Mouse (Mus musculus) adrenal gland, postnatal 14 days (tissue): Measurements from ENCODE around the gene Adora1. TPM values are rescaled to one million over a fixed set of nuclear protein-coding genes. Genes with fewer than 3 reads are reported as not detected.

Experiments
- DNase-seq: peaks from one replicate; pipeline ENCODE4 v3.0.0; 2021; ENCODE audit warnings: mixed read lengths
- total RNA-seq: library from RNA; stranded (reverse); gene quantifications from 2 replicates; pipeline ENCODE4 v1.2.3, GENCODE M21; 2021

Adora1 gene
- total RNA-seq, 1 experiment from 2014 or later: 91.9 TPM

DNA sequence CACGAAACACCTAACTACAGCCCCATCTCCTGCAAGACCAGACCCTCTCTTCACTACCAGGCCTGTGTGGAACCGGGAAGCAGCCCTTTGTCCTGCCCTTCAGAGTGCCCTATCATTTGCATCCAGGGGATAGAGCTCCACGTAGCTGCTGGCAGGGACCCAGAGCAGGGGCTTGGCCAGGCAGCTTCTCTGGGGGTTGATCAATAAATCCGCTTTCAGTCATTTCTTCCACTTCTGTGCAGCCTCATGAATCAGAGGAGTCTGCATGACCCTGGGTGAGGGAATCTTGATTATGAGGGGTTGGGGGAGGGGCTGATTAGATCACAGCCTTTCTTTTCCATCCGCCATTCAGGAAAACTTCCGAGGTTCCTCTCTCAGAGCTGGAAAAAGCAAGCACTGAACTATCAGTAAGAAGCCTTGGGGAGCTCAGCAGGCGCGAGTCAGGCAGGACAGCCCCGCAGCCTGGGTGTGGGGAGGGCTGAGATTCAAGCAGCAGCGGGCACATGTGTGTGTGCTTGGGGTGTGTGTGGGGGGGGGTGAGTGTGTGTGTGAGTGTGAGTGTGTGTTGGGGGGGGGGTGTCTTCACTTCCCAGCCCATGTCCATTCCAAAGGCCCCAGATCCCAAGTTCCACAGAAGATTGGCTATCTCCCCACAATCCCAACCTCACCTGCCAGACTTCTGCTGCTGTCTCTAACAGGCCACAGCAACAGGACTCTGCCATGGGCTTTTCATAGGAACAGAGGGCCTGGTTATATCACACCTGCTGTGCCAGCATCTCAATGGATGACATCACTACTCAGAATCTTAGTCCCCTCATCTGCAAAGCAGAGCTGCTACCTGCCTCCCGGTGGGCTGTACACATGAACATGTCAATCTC is 19.2 kb downstream of the Adora1 start:
- peak; percentile 59 for DNase-seq

GRCm38 (mm10) chr1:134215059-134215458 is 20.2 kb downstream of the Adora1 start:
- DNase-seq: no peak

GRCm38 (mm10) chr1:134213405-134213804 is 21.8 kb downstream of the Adora1 start:
- peak; percentile 43 for DNase-seq

GRCm38 (mm10) chr1:134212351-134212750 is 22.9 kb downstream of the Adora1 start:
- DNase-seq: peak; percentile 76

DNA sequence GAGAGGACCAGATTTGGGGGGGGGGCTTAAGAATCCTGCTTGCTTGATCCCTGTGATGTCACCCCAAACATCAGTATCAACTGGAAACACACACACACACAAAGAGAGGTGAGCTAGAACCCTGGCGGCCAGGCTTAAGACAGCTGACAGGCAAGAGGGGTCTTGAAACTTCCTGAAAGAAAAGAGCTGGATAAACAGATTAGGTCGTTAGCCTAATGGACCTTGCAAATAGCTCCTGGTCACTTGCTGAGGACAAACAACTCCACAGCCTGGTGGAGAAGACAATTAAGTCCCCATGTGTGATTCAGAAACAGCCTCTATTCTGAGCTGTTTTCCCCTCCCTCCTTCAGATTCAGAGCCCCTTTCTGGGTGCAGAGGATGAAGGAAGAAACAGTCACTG is 23.6 kb downstream of the Adora1 start:
- DNase-seq: no peak

- DNase-seq: no peak
Observed at GRCm38 (mm10) chr1:134211043-134211442, 24.2 kb downstream of the Adora1 start.

DNA sequence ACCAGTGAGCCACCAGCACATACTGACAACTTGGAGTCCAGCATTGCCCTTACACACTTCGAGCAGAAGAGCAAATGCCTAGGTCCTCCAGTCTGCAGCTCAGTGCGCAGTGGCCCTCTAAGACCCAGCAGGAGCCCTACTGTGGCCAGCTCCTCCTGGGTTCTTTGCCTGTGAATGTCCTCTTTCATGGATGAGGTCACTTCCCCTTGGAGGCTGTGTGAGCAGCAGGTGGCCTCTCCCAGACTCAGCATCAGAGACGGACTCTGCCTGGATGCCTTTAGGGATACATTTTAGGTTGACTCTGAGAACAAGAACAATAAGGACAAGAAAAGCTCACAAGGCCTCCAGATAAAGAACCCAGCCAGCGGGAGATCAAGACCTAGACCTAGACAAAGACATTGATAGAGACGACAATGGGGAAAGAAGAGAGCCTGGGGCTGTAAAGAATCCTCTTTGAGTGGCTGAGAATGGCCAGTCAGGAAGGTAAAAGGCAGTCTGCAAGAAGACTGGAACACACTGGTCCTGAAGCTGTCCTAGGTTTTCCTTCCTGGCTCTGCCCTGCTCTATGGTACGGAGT is 25.0 kb downstream of the Adora1 start:
- no peak for DNase-seq

DNA sequence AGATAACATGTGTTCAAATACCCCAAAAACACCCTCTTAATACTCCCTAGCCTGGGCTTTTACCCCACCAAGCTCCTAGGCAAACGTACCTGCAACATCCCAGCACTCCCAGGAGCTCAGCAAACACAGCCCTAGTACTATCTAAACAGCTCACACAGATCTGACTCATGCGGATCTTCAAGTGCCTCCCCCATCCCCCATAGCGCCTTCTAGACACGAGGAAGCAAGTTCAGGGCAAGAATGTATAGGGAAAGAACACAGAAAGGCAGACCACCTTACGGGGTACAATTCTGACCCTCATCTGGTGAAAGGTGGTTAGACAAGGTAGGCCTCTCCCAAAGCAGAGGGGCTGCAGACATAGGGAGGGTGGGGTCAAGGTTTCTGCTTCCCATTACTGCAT is 29.1 kb downstream of the Adora1 start:
- no peak for DNase-seq

DNA sequence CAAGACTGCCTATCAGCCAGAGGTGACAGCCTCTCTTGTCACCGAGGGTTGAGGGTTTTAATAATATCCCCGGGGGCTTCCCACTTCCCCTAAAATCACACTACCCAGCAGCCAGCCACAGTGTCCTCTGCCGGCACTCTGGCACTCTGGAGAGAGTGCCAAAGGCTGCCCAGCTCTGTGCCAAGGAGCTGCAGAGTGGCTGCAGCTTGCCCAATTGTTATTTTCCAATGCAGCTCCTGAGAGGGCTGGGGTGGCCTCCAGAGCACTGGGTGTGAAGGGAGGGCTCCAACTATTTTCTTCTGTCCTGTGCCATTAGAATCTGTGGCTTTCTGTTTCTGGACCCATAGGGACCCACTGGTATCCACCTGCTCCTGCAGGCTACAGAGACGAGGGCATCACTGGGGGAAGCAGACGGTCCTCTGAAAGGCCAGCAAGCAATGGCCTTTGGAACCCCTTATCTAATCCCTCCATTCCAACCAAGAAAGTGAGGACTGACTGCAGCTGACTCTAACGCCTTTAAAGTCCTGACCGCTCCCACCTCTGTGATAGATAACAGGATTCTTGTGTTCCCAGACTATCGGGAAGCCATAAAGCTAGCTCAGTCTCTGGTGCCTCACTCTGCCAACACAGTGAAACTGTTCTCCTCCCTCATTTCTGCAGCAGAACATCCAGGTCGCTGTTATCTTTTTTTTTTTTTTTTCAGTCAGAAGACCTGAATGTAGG is 29.8 kb downstream of the Adora1 start:
- peak; percentile 71 for DNase-seq

DNA sequence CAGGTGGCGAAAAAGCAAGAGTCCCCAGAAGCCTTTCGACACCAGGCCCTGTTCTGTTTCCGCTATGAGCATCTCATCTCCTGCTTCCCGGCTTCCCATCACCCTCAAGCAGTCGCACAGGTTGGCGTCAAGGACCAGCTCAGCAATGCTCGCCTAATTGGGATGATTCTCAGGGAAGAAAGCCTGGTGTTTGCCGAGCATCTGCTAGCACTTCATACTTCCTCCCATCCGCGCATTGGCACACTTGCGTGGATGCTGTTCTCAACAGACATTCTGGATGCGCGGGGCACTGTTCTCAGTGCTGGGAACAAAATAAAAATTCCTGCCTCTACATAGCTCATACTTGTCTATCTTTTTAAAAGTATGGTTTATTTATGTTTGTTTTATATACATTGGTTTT is 31.0 kb downstream of the Adora1 start:
- DNase-seq: no peak

- peak; percentile 83 for DNase-seq
Observed at GRCm38 (mm10) chr1:134201751-134202420, 33.3 kb downstream of the Adora1 start.

DNA sequence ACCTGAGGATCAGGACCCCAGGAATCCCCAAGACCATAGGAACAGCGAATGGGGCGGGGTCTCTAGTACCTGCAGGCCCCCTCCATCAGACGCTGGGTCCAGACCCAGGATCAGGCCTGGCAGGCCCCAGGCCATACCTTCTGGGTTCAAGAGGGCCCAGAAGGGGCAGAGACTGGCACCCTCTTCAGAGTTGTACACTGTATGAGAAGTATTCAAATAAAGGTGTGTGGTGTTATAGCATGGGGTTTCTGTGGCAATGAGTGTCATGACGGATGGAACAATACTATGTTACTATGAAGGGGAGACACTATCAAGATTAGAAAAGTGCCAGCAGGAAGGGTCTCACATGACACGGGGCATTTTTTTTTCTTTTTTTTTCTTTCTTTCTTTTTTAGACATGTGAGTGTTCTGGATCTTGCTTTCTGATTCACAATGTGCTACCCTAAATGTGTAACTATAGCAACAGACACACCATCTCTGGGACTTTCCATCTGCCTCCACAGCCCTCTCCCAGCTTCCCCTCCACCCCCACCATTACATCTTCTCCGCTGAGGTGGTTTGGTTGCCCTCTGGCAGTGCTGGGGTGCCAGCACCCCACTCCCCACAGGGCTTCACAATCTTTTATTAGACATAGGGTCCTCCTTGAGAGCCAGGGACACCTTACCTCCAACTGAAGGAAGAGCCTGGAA is 34.1 kb downstream of the Adora1 start:
- DNase-seq: no peak

- no peak for DNase-seq
Observed at GRCm38 (mm10) chr1:134200481-134200880, 34.8 kb downstream of the Adora1 start.

DNA sequence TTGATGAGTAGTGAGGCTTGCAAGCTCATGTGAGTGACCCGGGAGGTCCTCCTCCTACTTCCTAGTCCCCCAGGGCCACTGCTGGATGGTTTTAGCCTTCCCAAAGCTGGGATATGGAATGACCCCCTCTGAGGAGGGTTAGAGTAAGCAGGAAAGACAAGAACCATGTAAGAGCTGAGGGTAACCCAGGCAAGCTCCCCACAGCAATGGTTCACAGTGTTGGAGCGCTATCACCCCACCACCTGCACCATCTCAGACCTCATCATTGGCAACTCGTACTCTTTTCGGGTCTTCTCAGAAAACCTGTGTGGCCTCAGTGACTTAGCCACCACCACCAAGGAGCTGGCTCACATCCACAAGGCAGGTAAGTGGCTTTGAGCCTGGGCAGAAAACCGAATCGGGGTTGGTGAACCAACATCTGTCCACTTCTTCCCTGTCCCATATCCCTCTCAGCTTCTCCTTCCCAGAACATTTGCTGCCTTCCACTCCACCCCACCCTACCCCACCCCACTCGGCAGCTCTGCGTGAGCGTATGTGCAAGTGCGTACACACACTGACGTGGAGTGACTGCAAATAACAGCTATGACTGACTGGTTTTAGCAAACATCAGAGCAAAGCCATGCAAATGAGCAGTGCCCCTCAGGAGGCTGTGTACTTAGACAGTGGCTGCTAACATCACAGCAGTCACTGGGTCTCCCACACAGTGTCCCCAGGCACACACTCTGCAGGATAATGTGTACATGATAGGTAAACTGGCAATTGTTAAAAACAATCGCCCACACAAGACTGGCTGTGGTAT is 36.8 kb downstream of the Adora1 start:
- no peak for DNase-seq

DNA sequence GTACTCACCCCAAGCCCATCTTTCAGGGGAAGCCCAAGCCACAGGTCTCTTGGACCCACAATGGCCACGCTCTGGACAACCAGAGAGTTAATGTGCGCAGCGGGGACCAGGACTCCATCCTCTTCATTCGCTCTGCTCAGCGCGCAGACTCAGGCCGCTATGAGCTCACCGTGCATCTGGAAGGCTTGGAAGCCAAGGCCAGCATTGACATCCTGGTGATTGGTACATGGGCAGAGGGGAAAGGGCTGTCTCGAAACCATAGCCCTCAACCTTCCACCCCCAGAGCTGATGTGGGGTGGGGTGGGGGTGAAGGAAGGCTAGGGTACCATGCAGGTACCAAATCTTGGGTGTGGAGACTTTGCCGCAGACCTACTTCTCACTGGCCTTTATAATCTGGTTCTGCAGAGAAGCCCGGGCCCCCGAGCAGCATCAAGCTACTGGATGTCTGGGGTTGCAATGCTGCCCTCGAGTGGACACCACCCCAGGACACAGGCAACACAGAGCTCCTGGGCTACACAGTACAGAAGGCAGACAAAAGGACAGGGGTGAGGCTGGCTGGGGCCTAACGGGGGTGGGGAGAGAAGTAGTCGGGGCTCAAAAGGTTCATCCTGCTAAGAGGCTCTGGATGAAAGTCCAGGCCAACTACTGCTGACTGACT is 37.8 kb downstream of the Adora1 start:
- DNase-seq: no peak

DNA sequence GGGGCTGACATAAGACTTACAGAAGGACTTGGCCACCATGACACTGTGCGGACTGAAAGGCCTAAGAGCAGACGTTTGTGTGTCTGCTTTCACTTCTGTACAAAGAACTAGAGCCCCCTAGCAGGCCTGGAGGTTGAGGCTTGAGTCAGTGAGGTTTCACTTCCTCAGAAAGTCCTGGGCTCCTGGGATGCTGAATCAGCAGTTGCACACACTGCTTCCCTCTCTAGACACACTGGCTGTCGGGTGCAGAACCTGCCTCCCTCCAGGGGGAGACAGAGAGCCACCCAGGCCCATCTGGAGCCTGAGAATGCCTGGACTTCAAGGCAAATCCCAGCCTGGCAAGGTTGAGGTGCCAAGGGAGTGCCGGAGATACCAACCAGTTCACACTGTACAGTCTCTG is 38.8 kb downstream of the Adora1 start:
- peak; percentile 93 for DNase-seq

DNA sequence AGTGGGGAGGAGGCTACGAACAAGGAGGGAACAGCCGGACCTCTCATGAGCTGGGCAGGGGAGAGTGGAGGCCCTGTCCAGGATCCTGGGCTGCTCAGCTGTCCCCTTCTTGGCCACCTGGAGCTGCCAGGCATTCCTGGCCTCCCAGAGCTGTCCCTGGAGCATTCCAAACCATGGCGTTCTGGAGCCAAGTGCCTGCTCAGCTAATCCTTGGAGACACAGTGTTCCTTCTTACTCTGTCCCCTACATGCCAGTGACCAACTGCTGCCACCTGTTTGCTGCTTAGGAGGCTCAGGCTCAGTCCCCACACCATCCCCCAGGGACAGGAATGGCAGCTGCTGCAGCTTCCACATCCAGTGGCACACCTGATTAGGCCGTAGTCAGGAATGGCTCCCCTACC is 39.3 kb downstream of the Adora1 start:
- DNase-seq: peak; percentile 66

- no peak for DNase-seq
Observed at GRCm38 (mm10) chr1:134195571-134195970, 39.7 kb downstream of the Adora1 start.

- DNase-seq: no peak
Observed at GRCm38 (mm10) chr1:134195117-134195516, 40.1 kb downstream of the Adora1 start.

DNA sequence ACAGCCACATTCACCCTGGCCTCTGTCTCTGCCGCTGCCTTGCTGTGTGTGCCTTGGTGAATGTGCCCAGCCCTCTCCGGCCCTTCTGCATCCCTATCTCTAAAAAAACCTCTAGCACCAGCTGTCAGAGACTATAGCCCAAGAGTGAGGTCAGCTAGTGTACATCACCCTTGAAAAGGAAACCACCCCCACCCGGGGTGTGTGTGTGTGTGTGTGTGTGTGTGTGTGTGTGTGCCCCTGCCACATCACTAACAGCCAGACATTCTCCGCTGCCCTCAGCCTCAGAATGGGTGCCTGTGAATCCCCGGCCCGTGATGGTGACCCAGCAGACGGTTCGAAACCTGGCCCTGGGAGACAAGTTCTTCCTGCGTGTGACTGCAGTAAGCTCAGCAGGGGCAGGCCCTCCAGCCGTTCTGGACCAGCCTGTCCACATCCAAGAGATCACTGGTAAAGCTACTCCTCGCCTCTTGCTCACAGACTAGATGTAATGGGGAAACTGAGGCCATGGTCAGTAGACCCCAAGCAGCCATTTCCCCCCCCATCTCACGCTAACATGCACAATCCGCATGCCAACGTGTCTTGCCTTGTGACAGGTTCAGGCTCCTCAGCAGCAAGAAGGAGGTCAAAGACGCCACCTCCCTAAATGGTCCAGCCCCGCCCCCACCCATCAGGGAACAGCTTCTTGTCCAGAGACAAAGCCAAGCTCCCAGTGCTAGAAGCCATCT is 40.8 kb downstream of the Adora1 start:
- DNase-seq: no peak
